Mouse (Mus musculus): ENCODE measurements at regions not wholly inside any gene's neighbourhood (a gene's known extent, or its start where the extent isn't known, plus 50 kb on each side); places are given as distances from the start of the nearest gene placed in this dataset.

DNA sequence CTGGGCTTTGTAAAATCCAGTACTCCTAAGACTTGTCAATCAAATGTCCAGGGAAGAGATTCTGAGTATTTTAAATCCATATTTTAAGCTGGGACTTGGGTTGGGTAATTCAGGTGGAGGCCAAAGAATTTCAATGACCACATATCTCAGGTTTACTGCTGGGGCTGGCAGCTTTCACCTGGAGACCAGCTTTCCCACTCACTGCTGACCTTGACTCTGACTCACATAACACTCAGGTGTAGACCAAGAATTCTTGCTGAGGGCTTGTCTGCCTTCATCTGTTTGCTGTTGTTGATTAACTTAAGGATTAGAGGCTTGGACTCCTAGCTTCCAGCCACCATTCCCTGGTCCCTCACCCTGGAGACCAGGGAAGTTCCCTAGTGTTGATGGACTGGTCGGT, 209.5 kb downstream of the Pmp22 start:
- TF ChIP-seq CTCF (IDR thresholded peaks at IDR 0.05; ENCODE audit: extremely low read depth, insufficient read depth, insufficient read length, insufficient replicate concordance) (no peak), POLR2A (IDR thresholded peaks at IDR 0.05; ENCODE audit: low read depth, low read length) (no peak)

Measured in spleen, adult 2 months (tissue).